Mouse (Mus musculus) hindbrain, embryonic 12.5 days (tissue): Measurements from ENCODE around the gene Fjx1. TPM values are rescaled to one million over a fixed set of nuclear protein-coding genes. Genes with fewer than 3 reads are reported as not detected.

Experiments used
- ATAC-seq: fragments of 200-750 bp; cut with Nextera tagmentation; 2 replicates; pipeline ENCODE4 v1.8.0; 2017; ENCODE audit warnings: moderate TSS enrichment; ENCODE audit not compliant: low FRiP score
- H3K27ac ChIP-seq: fragments of 300-500 bp; sonication (generic); 2 replicates; pipeline ENCODE4 v1.5.1; 2016; ENCODE audit warnings: mild to moderate bottlenecking
- H3K27me3 ChIP-seq: fragments of 300-500 bp; sonication (generic); 2 replicates; pipeline ENCODE4 v1.6.1; 2016; ENCODE audit warnings: mild to moderate bottlenecking
- H3K36me3 ChIP-seq: fragments of 300-500 bp; sonication (generic); 2 replicates; pipeline ENCODE4 v1.6.1; 2016; ENCODE audit warnings: mild to moderate bottlenecking
- H3K4me1 ChIP-seq: fragments of 300-500 bp; sonication (generic); 2 replicates; pipeline ENCODE4 v1.6.1; 2016
- H3K4me2 ChIP-seq: fragments of 300-500 bp; sonication (generic); replicated peaks from 2 replicates; pipeline ENCODE4 v1.6.1; 2016; ENCODE audit warnings: mild to moderate bottlenecking
- H3K4me3 ChIP-seq: fragments of 300-500 bp; sonication (generic); 2 replicates; pipeline ENCODE4 v1.5.1; 2016; ENCODE audit warnings: mild to moderate bottlenecking
- H3K9ac ChIP-seq: fragments of 300-500 bp; sonication (generic); 2 replicates; pipeline ENCODE4 v1.6.1; 2016; ENCODE audit warnings: mild to moderate bottlenecking, moderate library complexity
- H3K9me3 ChIP-seq: fragments of 300-500 bp; sonication (generic); replicated peaks from 2 replicates; pipeline ENCODE4 v1.6.1; 2016; ENCODE audit warnings: mild to moderate bottlenecking
- WGBS: fragments of 180-500 bp; shearing (Covaris S2); methylation state at CpG from one replicate; pipeline ENCODE4 v1.1.7; 2016; 5-methylcytosine and 5-hydroxymethylcytosine counted together
- polyA plus RNA-seq: library from polyadenylated mRNA; unstranded; fragments of >200 nt; fragmentation: Nextera tagmentation; extraction: Ambion mirVana; gene quantifications from 2 replicates; pipeline ENCODE4 v1.2.1, GENCODE M21; 2016

The Fjx1 gene
- polyA plus RNA-seq, 1 experiment from 2014 or later = 44.2 TPM

- H3K9me3 ChIP-seq = no peaks in the 10 kb centered on the region
- H3K36me3 ChIP-seq = no peaks in the 10 kb centered on the region
- 82% methylated on average over 4 of the region's 4 CpGs for WGBS
- H3K27ac ChIP-seq = no peak overlapping the region
- H3K4me2 ChIP-seq = no peak overlapping the region
- H3K9ac ChIP-seq = no peak overlapping the region
- H3K4me3 ChIP-seq = no peak overlapping the region
- H3K4me1 ChIP-seq = peaks cover 11% of the 10 kb centered on the region
- no peaks in the 10 kb centered on the region for H3K27me3 ChIP-seq
- ATAC-seq = no peak
Observed at GRCm38 (mm10) chr2:102410615-102411014, 41.7 kb downstream of the Fjx1 start.

DNA sequence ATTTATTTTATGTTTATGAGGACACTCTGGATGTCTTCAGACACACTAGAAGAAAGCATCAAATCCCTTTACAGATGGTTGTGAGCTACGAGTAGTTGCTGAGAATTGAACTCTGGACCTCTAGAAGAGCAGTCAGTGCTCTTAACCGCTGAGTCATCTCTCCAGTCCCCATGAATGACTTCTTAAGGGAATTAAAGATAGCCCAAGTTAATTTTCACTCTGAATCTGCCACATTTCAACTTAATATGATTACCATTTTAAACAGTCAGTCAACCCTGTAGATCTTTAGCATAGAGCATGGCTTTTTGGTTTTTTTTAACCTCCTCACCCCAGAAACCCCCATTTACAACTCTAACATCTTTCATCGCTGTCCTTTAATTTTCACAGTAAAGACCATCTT is 42.6 kb downstream of the Fjx1 start:
- WGBS = 90% methylated on average over 3 of the region's 3 CpGs
- Histone ChIP-seq H3K27ac (no peak overlapping the region), H3K27me3 (no peaks in the 10 kb centered on the region), H3K4me2 (no peak overlapping the region), H3K4me3 (no peak overlapping the region), H3K9me3 (no peaks in the 10 kb centered on the region), H3K9ac (no peak overlapping the region), H3K36me3 (no peaks in the 10 kb centered on the region), H3K4me1 (peaks cover 11% of the 10 kb centered on the region)
- ATAC-seq = no peak

- Histone ChIP-seq H3K4me3 (no peak within 1 kb of the TSS), H3K9me3 (no peaks in the 10 kb centered on the region), H3K27me3 (no peaks in the 10 kb centered on the region), H3K27ac (no peak within 1 kb of the TSS; the same call in 1 of the 2 replicates), H3K36me3 (no peaks in the 10 kb centered on the region), H3K4me2 (peak within 1 kb of the TSS; percentile 22), H3K9ac (no peak within 1 kb of the TSS), H3K4me1 (peaks cover 11% of the 10 kb centered on the region)
- WGBS = 36% methylated on average over 14 of the region's 14 CpGs
- no peak for ATAC-seq
Observed at GRCm38 (mm10) chr2:102407363-102408184, 44.7 kb downstream of the Fjx1 start, which contains the start of gene Trim44. TSS of gene Trim44 (minus strand) at chr2:102407828.

DNA sequence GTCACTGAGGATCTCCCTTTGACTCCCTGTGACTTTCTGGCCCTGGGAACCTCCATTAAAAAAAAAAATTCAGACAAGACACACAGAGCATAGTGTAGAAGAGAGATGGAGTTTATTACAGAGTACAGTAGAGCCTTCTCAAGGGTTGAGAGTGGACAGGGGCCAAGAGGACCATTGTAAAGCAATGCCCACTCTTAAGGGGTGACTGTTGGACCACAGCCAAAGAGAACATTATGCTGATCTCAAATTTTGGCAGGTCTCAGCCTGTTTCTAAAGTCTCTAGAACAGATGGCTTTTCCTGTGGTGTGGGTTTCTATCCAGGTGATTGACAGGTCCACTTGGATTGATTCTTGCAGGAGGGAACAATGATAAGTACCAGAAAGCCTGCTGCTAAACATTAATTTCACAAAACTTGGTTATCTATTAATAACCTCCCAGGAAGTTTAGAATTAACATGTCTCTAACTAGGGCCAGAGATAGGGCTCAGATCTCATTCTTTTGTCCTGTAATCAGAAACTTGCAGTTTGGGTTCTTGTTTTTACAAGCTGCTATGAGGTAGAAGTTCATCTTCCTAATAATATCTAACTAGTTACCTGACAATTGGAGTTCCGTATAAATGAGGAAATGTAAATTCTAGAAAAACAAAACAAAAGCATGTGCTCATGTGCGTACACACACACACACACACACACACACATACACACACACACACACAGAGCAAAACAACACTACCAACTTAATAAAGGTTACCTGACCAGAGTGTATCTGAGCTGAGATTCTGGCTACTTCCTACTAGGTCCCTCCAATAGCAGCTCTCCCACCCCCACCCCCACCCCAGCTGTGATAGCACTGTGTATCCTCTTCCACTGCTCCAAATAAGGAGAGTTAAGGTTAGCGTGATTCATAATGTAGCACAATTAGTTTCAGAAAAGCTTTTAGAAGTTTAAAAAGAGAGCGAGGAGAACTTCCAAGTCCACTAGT is 45.7 kb downstream of the Fjx1 start:
- H3K4me2 ChIP-seq = no peak overlapping the region

DNA sequence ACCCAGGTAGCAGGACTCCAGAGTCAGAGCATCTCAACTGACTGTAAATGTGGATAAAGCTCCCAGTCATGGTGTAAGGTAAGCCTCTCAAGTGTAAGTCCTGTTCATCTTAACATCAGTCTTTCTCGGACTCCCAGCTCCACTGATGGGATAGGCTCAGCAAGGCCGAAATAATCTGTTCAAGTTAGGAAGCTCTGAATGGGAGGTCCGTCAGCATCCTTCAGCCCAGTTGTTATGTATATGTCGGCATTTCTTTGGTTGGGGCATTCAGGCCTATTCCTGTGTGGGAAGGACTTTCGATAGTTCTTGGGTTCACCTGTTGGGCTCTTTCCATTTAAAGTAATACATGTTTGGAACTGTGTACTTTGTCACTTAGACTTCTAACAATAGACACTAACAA is 48.3 kb downstream of the Fjx1 start:
- Histone ChIP-seq H3K4me1 (peaks cover 29% of the 10 kb centered on the region), H3K9me3 (no peaks in the 10 kb centered on the region), H3K9ac (no peak overlapping the region), H3K4me3 (no peak overlapping the region), H3K27me3 (no peaks in the 10 kb centered on the region), H3K4me2 (no peak overlapping the region), H3K36me3 (no peaks in the 10 kb centered on the region), H3K27ac (no peak overlapping the region)
- no peak for ATAC-seq
- WGBS = 70% methylated on average over 5 of the region's 5 CpGs

More for the DNA sequence above, 45.7 kb downstream of the Fjx1 start:
- Histone ChIP-seq H3K27me3 (no peaks in the 10 kb centered on the region), H3K27ac (no peak overlapping the region), H3K9ac (no peak overlapping the region), H3K9me3 (no peaks in the 10 kb centered on the region), H3K4me1 (peaks cover 11% of the 10 kb centered on the region), H3K4me3 (no peak overlapping the region), H3K36me3 (no peaks in the 10 kb centered on the region)
- no peak for ATAC-seq
- 81% methylated on average over 4 of the region's 4 CpGs for WGBS

GRCm38 (mm10) chr2:102403306-102403705 is 49.0 kb downstream of the Fjx1 start:
- no peaks in the 10 kb centered on the region for H3K36me3 ChIP-seq
- no peak overlapping the region for H3K4me3 ChIP-seq
- no peak for ATAC-seq
- H3K9ac ChIP-seq = no peak overlapping the region
- peaks cover 29% of the 10 kb centered on the region for H3K4me1 ChIP-seq
- no peaks in the 10 kb centered on the region for H3K27me3 ChIP-seq
- H3K27ac ChIP-seq = no peak overlapping the region
- H3K9me3 ChIP-seq = no peaks in the 10 kb centered on the region
- H3K4me2 ChIP-seq = no peak overlapping the region
- 92% methylated on average over 4 of the region's 4 CpGs for WGBS

- H3K27ac ChIP-seq = peak overlapping the region; percentile 96
- peak overlapping the region; percentile 80 for H3K4me3 ChIP-seq
- peak overlapping the region; percentile 79 for H3K4me2 ChIP-seq
- peaks cover 17% of the 10 kb centered on the region for H3K4me1 ChIP-seq
- peak overlapping the region; percentile 96 for H3K9ac ChIP-seq
- WGBS = 30% methylated on average over 6 of the region's 6 CpGs
- no peaks in the 10 kb centered on the region for H3K27me3 ChIP-seq
- no peak; the same call in 1 of the 2 replicates for ATAC-seq
- H3K36me3 ChIP-seq = no peaks in the 10 kb centered on the region
- H3K9me3 ChIP-seq = no peaks in the 10 kb centered on the region
Observed at GRCm38 (mm10) chr2:102401352-102401692, 51.0 kb downstream of the Fjx1 start.

GRCm38 (mm10) chr2:102400605-102401351 is 51.5 kb downstream of the Fjx1 start:
- H3K4me1 ChIP-seq = peaks cover 17% of the 10 kb centered on the region
- H3K27me3 ChIP-seq = no peaks in the 10 kb centered on the region
- WGBS = under 1% methylated on average over 80 of the region's 94 CpGs

DNA sequence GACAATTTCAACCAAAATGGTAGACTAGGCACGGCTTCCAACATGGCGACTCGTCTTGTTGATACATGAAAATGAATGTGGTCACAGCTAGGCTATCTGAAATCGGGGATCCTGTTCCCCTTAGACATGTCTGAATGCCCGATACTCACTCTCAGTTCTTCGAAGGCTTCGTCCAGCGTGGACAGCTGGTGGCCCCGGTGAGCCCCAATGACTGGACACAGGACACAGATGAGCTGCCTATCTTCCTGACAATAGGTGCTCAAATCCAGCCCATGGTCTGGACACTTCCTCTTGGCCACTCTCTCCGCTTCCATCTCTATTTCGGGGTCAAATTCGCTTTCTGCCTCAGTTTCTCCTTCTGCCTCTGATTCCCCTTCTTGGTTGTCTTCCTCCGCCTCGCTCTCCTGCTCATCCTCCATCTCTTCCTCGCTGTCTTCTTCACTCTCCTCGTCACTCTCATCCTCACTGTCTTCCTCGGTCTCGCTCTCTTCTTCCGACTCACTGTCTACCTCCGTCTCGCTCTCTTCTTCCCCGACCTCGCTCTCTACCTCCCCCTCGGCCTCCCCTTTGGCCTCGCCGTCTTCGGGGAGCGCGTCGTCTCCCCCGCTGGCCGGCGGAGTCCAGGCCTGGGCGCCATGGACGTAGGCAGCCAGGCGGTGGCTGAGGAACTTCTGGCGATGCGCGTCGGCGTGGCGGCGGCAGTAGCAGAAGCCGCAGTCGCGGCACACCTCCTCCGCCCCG is 52.3 kb downstream of the Fjx1 start:
- Histone ChIP-seq H3K9me3 (no peaks in the 10 kb centered on the region), H3K36me3 (no peaks in the 10 kb centered on the region), H3K27ac (peak overlapping the region; percentile 96), H3K4me1 (peaks cover 17% of the 10 kb centered on the region), H3K9ac (peak overlapping the region; percentile 96), H3K4me2 (peak overlapping the region; percentile 79), H3K27me3 (no peaks in the 10 kb centered on the region), H3K4me3 (peak overlapping the region; percentile 80)
- ATAC-seq = no peak; the same call in 1 of the 2 replicates
- WGBS = 41% methylated on average over 48 of the region's 48 CpGs

More at GRCm38 (mm10) chr2:102400605-102401351, 51.5 kb downstream of the Fjx1 start:
- peak overlapping the region; percentile 96 for H3K27ac ChIP-seq
- H3K9me3 ChIP-seq = no peaks in the 10 kb centered on the region
- H3K36me3 ChIP-seq = no peaks in the 10 kb centered on the region
- peak overlapping the region; percentile 79 for H3K4me2 ChIP-seq
- peak overlapping the region; percentile 96 for H3K9ac ChIP-seq
- H3K4me3 ChIP-seq = peak overlapping the region; percentile 80
- ATAC-seq = peak; percentile 92
